Mouse (Mus musculus) 3T3-L1 (cell line): ENCODE measurements around the gene B3gnt2.
"Not testable (repeated sequence)": the region's sequence is repeated elsewhere in the genome, so short reads cannot be mapped to it uniquely, and the experiment has no call there.

Experiments
- DNase-seq: peaks from one replicate; pipeline ENCODE4 v3.0.0-alpha.2; 2015; ENCODE audit warnings: low read depth, low spot score

The B3gnt2 gene

GRCm38 (mm10) chr11:22777531-22777930 is 83.2 kb downstream of the B3gnt2 start:
- peak; percentile 41 for DNase-seq

GRCm38 (mm10) chr11:22774821-22775220 is 85.9 kb downstream of the B3gnt2 start:
- no peak for DNase-seq

GRCm38 (mm10) chr11:22766238-22766637 is 94.5 kb downstream of the B3gnt2 start:
- DNase-seq, result no peak

GRCm38 (mm10) chr11:22765425-22765824 is 95.3 kb downstream of the B3gnt2 start:
- no peak for DNase-seq

GRCm38 (mm10) chr11:22763556-22764295 is 97.0 kb downstream of the B3gnt2 start:
- DNase-seq, result peak; percentile 81

- no peak for DNase-seq
These were observed 97.7 kb downstream of the B3gnt2 start for GRCm38 (mm10) chr11:22763055-22763454.

GRCm38 (mm10) chr11:22762236-22762927 is 98.4 kb downstream of the B3gnt2 start:
- DNase-seq, result no peak

GRCm38 (mm10) chr11:22759783-22760182 is 101.0 kb downstream of the B3gnt2 start:
- no peak for DNase-seq

GRCm38 (mm10) chr11:22756168-22756980 is 104.4 kb downstream of the B3gnt2 start:
- DNase-seq, result no peak

- DNase-seq, result no peak
These were observed 105.6 kb downstream of the B3gnt2 start for GRCm38 (mm10) chr11:22755180-22755579.

GRCm38 (mm10) chr11:22752596-22752995 is 108.2 kb downstream of the B3gnt2 start:
- no peak for DNase-seq

- no peak for DNase-seq
These were observed 109.2 kb downstream of the B3gnt2 start for GRCm38 (mm10) chr11:22751592-22751991.

- DNase-seq, result no peak
These were observed 113.4 kb downstream of the B3gnt2 start for GRCm38 (mm10) chr11:22747406-22747805.

GRCm38 (mm10) chr11:22745356-22745755 is 115.4 kb downstream of the B3gnt2 start:
- no peak for DNase-seq

- DNase-seq, result no peak
These were observed 117.0 kb downstream of the B3gnt2 start for GRCm38 (mm10) chr11:22743561-22744269.

- DNase-seq, result no peak
These were observed 118.6 kb downstream of the B3gnt2 start for GRCm38 (mm10) chr11:22741998-22742626.

GRCm38 (mm10) chr11:22741436-22741835 is 119.3 kb downstream of the B3gnt2 start:
- DNase-seq, result no peak

GRCm38 (mm10) chr11:22739497-22740288 is 121.1 kb downstream of the B3gnt2 start:
- DNase-seq, result no peak

GRCm38 (mm10) chr11:22736521-22737225 is 124.1 kb downstream of the B3gnt2 start:
- no peak for DNase-seq

- DNase-seq, result not testable (repeated sequence)
These were observed 125.6 kb downstream of the B3gnt2 start for GRCm38 (mm10) chr11:22735128-22735527.
